Mouse (Mus musculus): ENCODE data around the gene Epb42.
A peak's percentile ranks its signal among the peaks of the same experiment; 100 is the strongest.

DNA sequence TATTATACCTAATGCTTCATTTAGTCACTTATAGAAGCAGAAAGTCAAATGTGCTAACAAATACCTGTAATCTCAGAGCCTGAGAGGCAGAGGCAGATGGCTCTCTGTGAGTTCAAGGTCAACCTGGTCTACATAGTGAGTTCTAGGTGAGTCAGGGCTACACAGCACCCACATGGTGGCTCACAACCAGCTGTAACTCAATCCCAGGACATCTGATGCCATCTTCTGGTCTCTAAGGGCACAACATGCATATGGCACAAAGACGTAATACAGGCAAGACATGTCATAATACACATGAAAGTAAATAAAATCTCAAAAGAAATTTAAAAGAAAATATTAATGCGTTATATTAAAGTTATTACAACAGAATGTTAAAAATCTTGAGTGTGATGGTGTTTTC lies 33.3 kb downstream of the Epb42 start:
- TF ChIP-seq EP300 (IDR thresholded peaks at IDR 0.05; ENCODE audit: insufficient read depth, low read depth, low read length) (no peak), CTCF (IDR thresholded peaks at IDR 0.05; ENCODE audit: low read depth, low read length) (peak; percentile 37), POLR2A (IDR thresholded peaks at IDR 0.05; ENCODE audit: insufficient read depth, low read length) (no peak)
